Mouse (Mus musculus): ENCODE data around the gene Fbxo3.

DNA sequence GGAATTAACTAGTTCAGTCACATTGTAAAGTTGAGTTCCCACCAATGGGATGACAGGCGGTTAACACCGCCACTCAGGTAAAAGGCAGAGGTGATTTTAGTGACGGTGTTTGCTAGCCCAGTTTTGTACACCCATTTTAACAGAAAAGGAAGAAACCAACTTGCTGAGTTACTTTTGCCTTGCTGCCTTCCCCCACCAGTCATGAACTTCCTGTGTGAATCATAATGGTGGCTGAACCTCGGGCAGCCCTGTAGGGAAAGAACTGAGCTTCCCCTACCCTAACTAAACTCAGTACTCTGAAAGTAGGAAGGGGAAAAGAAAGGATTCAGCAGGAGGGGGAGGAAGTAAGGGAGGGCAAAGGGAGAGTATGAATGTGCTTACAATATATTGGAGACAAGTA is 82.5 kb downstream of the Fbxo3 start:
- TF ChIP-seq POLR2A (IDR thresholded peaks at IDR 0.05; ENCODE audit: control insufficient read depth, low read depth, low read length) (no peak), CTCF (IDR thresholded peaks at IDR 0.05; ENCODE audit: control insufficient read depth, insufficient read depth, insufficient replicate concordance, low read depth, low read length) (no peak)

Data from testis, adult 2 months (tissue).